Mouse (Mus musculus) liver (tissue): ENCODE data around the gene Espl1.

Experiments used
- DNase-seq: peaks from one replicate; pipeline ENCODE4 v3.0.0-alpha.2; 2020; ENCODE audit warnings: mixed read lengths

The Espl1 gene

DNA sequence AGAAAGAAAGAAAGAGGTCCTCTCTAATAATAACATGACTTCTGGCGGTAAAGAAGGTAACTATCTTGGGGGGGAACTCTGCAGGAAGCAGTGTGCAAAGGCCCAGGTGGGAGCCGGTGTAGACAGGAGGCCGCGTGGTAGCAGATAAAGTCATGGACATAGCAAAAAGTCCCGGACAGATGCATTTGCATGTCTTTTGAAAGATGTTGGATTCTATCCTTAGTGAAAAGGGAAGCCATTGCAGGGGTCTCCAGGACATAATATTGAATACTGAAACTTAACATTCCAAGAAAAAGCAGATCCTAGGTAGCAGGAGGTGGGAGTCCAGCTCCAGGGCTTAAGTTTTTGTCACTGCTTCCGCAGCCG is 17.4 kb upstream of the Espl1 start:
- no peak for DNase-seq

GRCm38 (mm10) chr15:102279092-102279782 is 16.8 kb upstream of the Espl1 start, which contains the start of gene Mfsd5:
Mfsd5 (plus strand) TSS chr15:102279454.
- peak; percentile 94 for DNase-seq

- DNase-seq, result peak; percentile 49
These were observed 16.1 kb upstream of the Espl1 start for GRCm38 (mm10) chr15:102279783-102280520.

- DNase-seq, result no peak
These were observed 15.4 kb upstream of the Espl1 start for GRCm38 (mm10) chr15:102280623-102281022.

DNA sequence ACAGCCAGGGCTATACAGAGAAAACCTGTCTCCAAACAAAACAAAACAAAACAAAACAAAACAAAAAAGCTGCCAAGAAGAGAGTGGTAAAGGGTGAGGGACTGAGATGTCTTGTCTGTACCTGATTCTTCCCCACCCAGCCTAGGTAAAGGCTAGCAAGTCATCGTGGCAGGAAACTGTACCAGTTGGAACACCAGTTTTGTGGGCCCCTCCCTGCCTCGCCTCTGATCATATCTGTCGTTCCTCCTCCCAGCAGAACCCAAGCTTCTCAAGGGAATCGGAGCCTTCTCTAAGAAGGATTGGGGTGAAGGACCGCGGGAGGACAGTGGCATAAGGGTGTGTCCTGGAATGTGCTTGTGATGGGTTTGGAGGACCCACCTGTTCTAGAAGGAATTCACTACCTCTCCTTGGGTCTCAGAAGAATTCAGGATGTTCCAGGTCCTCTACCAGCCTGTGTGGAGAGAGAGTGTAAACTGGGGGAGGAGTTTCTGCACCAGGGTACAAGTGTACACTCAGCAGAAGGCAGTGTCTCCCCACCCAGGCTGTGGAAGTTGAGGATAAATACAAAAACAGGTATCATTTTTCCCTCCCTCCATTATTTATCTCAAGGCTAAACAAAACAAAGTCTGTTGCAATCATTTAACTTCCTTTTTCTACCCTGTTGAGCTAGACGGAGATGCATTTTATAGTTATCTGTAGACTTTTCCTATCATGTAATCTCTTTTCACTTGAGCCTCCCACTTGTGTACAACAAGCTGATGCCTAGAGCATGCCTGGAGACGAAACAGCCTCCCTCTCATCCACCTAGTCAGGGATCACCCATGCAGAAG is 13.4 kb upstream of the Espl1 start:
- DNase-seq, result peak; percentile 47

DNA sequence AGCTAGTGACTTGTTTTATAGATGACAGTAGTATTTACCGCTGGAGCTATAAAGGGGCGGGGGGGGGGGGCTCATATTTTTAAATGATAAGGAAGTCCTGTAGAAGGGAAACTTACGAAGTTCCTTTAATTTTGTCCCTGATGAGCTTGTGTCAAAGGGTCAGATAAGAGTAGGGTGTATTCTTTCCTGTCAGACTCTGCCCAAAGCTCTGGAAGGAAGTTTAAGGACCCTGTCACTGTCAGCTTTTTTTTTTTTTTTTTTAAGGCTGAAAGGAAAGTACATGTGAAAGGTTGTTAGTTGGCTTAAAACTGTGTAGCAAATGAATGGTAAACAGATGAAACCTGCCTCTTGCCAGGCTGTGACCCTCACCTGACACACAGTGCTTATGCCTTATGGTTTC is 12.4 kb upstream of the Espl1 start:
- DNase-seq, result no peak

DNA sequence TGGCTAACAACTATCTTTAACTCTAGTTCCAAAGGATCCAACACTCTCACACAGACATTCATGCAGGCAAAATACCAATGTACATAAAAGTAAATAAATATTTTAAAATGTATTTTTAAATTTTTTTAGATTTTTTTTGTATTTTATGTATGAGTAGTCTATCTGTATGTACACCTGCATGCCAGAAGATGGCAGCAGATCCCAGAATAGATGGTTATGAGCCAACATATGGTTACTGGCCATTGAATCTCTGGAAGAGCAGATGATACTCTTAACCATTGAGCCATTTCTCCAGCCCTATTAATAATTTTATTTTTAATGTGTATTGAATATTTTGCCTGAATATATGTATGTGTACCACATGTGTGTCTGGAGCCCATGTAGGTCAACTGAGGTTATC is 8.7 kb upstream of the Espl1 start:
- DNase-seq, result peak; percentile 32

- DNase-seq, result peak; percentile 29
These were observed 421 bp downstream of the Espl1 start for GRCm38 (mm10) chr15:102296368-102297006.

- no peak for DNase-seq
These were observed 6.5 kb downstream of the Espl1 start for GRCm38 (mm10) chr15:102302542-102302941.

GRCm38 (mm10) chr15:102308717-102309116 is 12.7 kb downstream of the Espl1 start:
- no peak for DNase-seq

DNA sequence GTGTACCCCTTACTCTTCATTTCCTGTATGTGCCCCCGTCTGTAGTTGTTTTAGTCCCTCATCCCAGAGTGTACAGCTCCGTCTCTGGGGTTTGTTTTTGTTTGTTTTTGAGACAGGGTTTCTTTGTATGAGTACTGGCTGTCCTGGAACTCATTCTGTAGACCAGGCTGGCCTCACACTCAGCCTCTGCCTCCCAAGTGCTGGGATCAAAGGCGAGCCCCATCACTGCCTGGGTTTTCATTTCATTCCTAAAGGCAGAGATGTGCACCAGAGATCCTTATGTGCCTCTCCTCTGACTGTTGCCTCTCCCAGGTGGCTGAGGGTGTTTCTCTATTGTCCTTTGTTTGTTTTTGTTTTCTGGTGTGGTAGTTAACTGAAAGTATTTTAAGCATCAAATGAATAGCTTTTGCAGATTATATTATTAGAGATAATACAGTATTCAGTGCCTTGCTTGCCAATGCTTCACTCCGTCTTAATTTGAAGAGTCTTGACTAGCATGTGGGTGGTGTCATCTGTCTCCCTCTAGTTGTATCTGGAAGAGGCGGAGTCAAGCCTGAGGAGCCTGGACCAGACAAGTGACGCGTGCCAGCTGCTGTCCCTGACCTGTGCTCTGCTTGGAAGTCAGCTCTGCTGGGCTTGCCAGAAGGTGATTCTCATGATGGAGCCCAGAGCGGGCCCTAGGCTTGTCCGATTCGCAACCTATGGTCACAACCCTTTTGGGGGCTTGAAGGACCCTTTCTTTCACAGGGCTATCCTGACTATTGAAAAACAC is 14.2 kb downstream of the Espl1 start:
- DNase-seq, result no peak

DNA sequence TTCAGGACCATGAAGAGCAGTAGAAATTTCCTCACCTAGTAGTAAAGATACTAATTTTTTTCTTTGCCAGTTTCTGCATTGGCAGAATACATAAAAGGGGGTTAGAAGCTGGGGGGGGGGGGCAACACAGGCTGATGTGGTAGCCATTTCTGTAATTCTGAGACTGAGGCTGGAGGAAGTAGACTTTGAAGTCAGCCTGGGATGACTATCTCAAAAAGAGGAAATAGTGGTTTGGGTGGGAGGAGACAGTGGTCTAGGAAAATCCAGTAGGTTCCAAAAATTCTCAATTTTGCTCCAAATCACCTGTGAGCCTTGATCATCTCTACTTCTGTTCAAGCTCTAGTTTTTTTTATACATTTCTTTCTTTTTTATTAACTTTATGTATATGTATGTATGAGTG is 15.4 kb downstream of the Espl1 start:
- no peak for DNase-seq

DNA sequence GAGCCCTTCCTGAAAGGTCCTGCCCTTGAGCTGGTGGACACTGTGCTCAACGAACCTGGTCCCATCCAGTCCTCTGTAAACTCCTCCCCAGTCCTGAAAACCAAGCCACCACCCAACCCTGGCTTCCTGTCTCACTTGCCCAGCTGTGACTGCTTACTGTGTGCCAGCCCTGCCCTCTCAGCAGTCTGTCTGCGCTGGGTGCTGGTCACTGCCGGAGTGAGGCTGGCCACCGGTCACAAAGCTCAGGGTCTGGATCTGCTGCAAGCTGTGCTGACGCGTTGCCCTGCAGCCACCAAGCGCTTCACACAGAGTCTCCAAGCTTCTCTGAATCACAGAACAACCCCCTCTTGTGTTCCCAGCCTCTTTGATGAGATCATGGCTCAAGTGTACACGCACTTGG is 19.2 kb downstream of the Espl1 start:
- no peak for DNase-seq

DNA sequence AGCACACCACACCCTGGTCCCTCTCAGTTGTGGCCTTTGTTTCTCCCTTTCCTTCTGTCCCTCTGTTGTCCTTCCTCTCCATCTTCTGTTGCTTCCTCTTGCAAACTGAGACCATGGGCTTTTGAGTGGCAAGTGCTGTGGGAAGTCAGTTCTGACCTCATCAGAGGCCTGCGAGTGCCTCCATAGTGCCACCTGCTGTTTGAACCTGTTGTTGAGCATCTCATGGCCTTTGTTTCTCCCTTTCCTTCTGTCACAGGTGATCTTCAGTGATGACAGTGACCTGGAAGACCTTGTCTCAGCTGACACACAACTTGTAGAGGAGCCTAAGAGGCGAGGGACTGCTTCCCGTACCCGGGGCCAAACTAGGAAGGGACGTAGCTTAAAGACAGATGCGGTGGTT is 20.2 kb downstream of the Espl1 start:
- peak; percentile 45 for DNase-seq

DNA sequence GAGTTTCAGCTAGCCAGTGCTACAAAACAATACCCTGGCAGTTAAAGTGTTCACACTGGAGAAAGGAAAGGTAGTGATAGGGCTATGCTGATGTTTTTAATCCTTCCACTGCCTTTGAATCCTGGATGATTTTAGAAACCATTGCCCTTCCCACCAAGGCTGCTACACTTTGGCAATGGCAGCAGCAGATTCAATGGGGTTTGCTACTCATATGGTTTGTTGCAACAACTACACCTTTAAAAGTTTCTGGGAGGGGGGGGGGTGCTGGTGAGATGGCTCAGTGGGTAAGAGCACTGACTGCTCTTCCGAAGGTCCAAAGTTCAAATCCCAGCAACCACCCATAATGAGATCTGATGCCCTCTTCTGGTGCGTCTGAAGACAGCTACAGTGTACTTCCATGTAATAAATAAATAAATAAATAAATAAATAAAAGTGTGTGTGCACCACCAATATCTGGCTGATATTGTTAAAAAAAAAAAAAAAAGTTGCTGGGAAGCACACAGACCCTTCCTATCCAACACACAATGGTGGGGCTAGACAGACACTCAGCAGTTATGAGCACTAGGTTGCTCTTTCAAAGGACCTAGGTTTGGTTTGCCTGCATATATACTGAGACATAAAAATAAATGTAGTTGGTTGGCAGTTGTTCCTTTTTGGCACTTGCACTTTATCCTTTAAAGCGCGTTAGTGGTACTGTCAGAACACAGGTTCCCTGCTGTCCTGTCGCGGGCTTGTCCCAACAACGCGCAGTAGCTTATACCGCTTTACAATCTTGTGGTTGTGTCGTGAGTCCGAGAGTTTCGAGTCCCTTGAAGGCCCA is 28.8 kb downstream of the Espl1 start:
- DNase-seq, result no peak

DNA sequence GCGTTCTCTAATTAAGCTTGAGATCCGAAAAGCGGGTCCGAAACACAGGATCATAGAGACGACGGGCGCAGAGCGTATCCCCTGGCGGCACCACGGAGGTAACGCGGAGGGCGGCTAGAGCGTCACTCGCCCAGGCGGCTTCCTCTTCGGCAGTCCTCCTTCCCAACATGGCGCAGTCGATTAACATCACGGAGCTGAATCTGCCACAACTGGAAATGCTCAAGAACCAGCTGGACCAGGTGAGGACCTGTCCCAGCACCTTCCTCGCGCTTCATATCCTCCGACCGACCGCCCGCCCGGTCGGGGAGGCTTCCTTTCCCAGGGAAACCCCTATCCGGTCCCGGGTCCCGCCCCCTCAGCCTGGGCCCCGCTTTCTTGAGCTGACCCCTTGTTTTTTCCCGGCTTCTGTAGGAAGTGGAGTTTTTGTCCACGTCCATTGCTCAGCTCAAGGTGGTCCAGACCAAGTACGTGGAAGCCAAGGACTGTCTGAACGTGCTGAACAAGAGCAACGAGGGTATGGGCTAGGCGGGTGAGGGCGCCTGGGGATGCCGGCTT is 30.0 kb downstream of the Espl1 start, which contains the start of gene Pfdn5:
Gene Pfdn5 (plus strand): TSS at position 95 of the 555 bp plus-strand sequence.
- DNase-seq, result peak; percentile 85

DNA sequence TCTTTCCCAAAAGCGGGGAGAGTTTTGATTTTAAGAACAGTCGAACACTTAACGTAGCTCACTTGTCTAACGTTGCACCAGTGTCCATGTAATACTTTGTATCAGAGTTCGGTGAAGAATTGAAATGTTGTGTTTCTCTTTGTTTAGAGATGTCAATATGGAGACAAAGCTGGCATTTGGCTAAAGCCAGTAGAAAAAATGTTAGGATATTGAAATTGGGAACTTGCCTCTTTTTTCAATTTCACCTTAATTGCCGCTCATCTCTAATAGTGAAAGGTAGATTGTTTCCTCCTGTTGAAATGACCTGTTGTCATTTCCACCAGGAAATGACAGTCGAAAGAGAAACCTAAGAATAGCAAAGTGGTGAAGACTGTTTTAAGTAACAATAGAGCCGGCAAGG is 30.8 kb downstream of the Espl1 start:
- no peak for DNase-seq

GRCm38 (mm10) chr15:102331610-102332015 is 35.5 kb downstream of the Espl1 start, which contains the start of gene Myg1:
Myg1 (plus strand) TSS chr15:102331709.
- DNase-seq, result peak; percentile 75

- no peak for DNase-seq
These were observed 39.2 kb downstream of the Espl1 start for GRCm38 (mm10) chr15:102335254-102335653.

GRCm38 (mm10) chr15:102335925-102336324 is 39.9 kb downstream of the Espl1 start:
- peak; percentile 37 for DNase-seq

DNA sequence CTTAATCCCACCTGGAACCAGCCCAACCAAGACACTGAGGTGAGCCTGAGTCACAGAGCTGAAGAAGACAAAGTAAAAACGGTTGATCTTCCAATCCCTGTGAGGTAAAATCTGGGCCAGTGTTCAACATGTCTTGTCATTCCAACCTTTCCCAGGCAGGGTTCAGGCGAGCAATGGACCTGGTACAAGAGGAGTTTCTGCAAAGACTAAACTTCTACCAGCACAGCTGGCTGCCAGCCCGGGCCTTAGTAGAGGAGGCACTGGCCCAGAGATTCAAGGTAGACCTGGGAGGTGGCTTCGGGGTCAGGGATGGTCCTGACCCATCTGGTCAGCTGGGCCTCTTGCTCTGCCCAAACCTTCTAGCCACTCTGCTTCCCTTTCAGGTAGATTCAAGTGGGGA is 40.9 kb downstream of the Espl1 start:
- DNase-seq, result no peak
